Mouse (Mus musculus) thymus, postnatal 36 days (tissue): ENCODE data around the gene Eif1.
"Not testable (repeated sequence)": the region's sequence is repeated elsewhere in the genome, so short reads cannot be mapped to it uniquely, and the experiment has no call there.

Experiments used
- DNase-seq, 2 experiments: peaks; one replicate each; pipeline ENCODE4 v3.0.0; 2022; ENCODE audit warnings: mixed read lengths in 2 of 2

Gene Eif1

GRCm38 (mm10) chr11:100313424-100313823 is 6.3 kb upstream of the Eif1 start:
- no peak for DNase-seq

GRCm38 (mm10) chr11:100315439-100315838 is 4.2 kb upstream of the Eif1 start:
- DNase-seq = no peak

DNA sequence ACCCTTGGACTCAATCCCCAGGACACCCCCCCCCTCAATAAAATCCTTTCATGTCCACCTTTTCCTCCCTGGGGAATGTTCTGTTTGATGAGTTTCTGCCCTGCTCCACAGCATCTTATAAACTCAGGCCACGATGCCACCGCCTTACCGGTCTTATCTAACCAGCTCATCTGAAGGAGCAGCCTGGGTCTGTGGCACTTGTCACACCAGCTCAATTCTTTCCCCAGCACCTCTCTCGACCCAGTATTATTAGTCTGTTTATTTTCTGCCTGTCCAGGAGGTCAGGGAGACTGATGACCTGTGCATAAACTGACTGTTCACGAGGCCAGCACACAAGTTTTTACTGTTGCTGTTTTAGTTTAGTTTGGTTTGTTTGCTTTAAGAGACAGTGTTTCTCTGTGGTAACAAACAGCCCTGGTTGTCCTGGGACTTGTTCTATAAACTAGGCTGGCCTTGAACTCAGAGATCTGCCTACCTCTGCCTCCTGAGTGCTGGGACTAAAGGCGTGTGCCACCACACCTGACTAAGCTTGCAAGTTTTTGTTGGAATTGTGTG is 1.8 kb upstream of the Eif1 start:
- no peak for DNase-seq

DNA sequence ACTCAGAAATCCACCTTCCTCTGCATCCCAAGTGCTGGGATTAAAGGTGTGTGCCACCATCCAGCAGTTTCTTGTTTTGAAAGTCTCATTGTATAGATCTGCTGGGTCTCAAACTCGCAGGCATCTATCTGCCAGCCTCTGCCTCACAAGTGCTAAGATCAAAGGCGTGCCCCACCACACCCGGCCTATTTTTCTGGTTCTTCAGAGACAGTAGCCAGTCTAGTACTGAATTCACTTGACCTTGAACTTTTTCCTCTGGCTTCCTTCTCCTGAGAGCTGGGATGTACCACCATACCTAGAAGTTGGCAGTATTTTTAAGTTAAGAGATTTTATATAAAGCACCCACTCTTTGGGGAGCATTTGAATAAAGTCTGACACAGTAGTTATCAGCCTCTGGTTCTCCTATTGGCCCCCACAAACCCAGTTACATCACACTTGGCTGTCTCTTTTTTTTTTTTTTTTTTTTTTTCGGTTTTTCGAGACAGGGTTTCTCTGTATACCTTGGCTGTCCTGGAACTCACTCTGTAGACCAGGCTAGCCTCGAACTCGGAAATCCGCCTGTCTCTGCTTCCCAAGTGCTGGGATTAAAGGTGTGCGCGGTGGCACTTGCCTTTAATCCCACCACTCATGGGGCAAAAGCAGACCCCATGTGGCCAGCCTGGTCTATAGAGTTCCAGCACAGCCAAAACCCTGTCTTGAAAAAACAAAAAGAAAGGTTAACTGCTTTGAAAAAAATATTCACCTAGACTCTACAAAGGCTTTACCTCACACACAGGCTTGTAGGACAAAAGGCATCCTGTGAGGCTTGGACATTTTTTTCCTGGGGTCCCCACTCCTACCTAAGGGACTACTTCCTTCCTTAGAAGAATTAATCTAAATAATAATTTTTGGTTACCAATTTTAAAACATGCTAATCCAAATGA is 895 bp upstream of the Eif1 start:
- DNase-seq = peak in 1 of 2 experiments; percentile 36

- DNase-seq = peak; percentile 93 to 96
Measured at GRCm38 (mm10) chr11:100320172-100320630, 516 bp downstream of the Eif1 start.

GRCm38 (mm10) chr11:100320701-100321410 is 1.2 kb downstream of the Eif1 start:
- not testable (repeated sequence) for DNase-seq

- not testable (repeated sequence) for DNase-seq
Measured at GRCm38 (mm10) chr11:100321479-100322305, 2.0 kb downstream of the Eif1 start.

GRCm38 (mm10) chr11:100322591-100323258 is 3.0 kb downstream of the Eif1 start:
- DNase-seq = no peak

DNA sequence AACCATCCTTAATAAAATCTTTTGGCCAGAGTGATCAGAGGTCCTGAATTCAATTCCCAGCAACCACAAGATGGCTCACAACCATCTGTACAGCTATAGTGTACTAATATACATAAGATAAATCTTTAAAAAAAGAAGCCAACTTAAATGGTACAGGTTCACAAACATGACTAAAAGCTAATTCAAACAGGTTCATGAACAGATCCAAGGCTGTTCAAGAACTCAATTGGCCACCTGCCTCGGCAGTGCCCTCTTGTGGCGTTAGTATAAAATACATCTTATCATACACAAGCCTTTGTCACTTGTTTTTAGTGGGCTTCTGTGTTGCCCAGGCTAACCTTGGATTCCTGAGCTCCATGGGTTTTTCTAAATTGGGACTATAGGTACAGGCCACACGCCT is 3.9 kb downstream of the Eif1 start:
- DNase-seq = peak; percentile 41 to 47

DNA sequence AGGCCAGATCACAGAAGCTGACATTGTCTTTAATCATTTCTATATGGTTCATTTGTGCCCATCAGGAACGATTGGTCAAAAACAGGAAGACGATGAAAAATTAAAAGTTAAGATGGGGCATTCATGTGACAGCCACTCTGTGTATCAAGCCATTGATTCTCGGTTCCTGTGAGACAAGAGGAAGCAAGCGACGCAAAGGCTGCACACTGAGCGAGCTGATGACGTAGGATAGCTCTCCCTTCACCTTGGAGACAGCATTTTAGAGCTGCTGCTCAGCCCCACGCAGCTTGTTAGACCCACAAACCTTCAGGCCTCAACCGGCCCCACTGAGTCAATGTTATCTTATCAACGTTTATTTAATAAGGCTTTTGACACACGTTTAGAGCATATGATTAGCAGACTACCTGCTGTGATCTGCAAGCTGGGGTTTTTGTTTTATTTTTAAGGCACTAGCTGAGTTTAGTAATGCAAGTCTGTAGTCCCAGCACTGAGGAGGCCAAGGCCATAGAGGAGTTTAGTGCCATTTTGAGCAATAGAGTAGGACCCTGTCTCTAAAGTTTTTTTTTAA is 5.5 kb downstream of the Eif1 start:
- no peak for DNase-seq

DNA sequence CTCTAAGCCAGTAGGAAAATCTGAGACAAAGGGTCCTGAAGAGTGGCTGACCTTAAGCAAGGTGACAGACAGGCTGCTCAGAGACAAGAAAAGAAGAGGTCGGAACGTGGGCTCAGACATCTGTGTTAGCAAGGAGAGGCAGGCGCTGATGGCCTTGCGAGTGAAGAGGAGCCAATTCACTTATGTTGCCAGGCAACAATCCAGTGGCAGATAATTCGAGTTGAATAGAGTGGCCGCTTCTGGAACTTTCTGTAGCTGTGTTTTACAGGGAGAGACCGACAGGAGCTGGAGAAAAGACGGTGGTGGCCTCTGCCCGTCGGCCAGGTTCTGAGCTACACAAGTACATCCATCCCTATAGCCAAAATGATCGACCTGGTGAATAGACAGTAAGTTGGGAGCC is 7.6 kb downstream of the Eif1 start:
- no peak for DNase-seq

GRCm38 (mm10) chr11:100327761-100328160 is 8.1 kb downstream of the Eif1 start:
- no peak for DNase-seq

DNA sequence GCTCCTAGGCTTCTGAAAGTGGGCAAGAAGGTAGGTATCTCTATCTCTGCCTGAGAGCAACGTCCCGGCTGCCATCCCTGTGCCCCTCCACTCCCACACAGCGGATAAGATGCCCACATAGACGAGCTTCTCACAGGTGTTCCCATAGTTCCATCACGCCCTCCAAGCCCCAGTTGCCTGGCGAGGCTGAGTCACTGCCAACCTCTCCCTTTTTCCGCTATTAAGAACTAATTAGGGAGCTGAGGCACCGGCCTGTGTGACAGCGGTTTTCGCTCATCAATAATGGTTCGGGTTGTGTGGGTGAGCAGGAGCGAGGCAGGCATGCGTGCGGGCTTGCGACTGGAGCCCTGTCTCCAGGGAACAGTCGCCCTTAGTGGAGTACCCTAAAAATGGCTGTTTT is 10.6 kb downstream of the Eif1 start:
- no peak for DNase-seq

DNA sequence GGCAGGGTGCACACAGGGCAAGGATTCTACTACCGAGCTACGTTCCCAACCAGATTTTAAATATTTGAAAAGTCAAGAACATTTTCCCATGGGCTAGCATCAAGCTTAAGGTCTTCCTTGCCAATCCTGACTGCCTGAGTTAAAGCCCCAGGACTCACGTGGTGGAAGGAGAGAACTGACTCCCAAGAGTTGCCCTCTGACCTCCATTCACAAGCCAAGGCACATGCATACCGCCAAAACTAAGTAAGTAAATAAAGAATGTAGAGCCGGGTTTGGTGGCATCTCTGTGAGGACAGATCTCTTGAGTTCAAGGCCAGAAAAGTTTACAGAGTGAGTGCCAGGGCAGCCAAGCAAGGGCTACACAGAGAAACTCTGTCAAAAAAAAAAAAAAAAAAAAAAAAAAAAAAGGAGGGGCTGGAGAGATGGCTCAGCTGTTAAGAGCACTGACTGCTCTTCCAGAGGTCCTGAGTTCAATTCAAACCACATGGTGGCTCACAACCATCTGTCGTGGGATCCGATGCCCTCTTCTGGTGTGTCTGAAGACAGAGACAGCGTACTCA is 11.2 kb downstream of the Eif1 start:
- DNase-seq = not testable (repeated sequence)

- no peak for DNase-seq
Measured at GRCm38 (mm10) chr11:100332766-100333515, 13.3 kb downstream of the Eif1 start.

- DNase-seq = no peak
Measured at GRCm38 (mm10) chr11:100333944-100334457, 14.3 kb downstream of the Eif1 start, which contains the start of gene Gast. Gast (plus strand) TSS chr11:100334407.

DNA sequence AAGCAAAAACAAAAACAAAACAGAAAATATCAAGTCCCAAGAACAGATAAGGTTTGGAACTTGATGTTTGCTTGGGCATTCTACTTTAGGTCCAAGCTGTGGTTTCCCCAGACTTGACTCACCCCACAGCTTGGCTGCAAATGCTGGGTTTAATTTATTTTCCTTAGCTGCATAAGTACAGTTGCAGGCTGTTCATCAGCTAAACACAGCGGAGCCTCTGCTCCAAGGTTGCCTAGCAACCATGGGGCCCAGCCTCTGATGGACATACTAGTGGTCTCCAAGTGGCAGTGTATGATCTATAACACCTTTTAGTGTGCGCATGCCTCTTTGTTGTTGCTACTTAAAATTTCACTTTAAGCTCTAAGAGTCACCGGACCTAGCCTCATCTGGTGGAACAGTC is 16.0 kb downstream of the Eif1 start:
- no peak for DNase-seq

- no peak for DNase-seq
Measured at GRCm38 (mm10) chr11:100344269-100344668, 24.6 kb downstream of the Eif1 start.

DNA sequence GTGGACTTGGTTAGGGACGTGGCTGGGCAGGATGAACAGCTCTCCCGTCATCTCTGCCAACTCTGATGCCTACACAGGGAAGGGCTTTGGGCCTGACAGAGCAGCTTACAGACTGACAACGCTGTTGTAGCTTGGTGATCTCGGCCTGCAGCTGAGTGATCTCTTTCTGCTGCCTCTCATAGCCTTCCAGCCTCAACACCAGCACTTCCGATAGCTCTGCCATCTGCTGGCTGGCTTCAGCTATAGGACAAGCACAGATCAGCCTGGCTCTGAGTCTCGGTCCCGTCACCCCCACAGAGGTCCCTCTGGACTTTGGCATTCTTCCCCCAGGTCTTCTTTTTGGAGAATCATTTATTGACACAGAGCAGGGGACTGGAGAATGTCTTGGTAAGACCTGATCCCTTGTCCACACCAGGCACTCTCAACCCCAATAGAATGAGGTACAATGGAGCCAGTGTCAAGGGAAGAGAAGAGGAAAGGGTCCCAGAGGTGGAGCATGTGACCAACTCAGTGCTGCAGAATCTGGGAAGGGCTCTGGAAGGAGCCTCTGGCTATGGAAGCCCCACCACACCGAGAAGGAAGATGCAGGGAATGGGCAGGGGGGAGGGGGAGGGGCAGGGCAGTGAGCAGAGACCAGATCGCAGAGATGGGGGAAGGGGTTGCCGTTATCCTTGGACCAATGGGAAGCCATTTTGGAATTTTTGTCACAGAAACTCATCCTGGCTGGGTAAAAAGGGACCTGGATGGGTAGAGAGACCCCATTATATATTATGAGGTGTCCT is 32.6 kb downstream of the Eif1 start:
- DNase-seq = no peak
